Mouse (Mus musculus): ENCODE results near the gene Igsf21. TPM values are rescaled to one million over a fixed set of nuclear protein-coding genes. Genes with fewer than 3 reads are reported as not detected.

Gene Igsf21
- polyA plus RNA-seq, 1 experiment from 2014 or later: not detected

DNA sequence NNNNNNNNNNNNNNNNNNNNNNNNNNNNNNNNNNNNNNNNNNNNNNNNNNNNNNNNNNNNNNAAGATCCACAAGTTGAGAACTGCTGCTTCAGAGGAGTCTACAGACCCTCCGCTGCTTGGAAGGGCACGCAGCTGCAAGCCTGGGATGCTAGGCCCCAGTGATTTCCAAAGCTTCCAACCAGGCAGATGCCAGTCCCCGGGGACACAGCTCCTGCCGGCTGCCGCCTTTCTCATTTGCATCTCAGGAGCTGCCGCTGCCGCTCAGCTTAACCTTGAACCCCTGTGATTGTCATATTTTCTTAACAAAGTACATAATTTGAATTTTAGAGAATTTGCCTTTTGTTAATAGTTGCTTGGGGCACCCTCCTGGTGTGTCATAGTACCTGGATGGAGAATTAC lies 259.7 kb downstream of the Igsf21 start:
- H3K4me2 ChIP-seq (ENCODE audit: low read depth, low read length): no peak overlapping the region
- no peaks in the 10 kb centered on the region for H3K4me1 ChIP-seq (ENCODE audit: control insufficient read depth, low read depth, low read length)
- 42% methylated on average over 7 of the region's 7 CpGs for WGBS (ENCODE audit: insufficient replicate concordance)
- no peaks in the 10 kb centered on the region for H3K9me3 ChIP-seq (replicated peaks; ENCODE audit: control insufficient read depth, low read length)
- no peak overlapping the region for H3K9ac ChIP-seq (ENCODE audit: low read depth, low read length)
- no peak overlapping the region for H3K27ac ChIP-seq (ENCODE audit: low read length)
- no peaks in the 10 kb centered on the region for H3K27me3 ChIP-seq (ENCODE audit: control insufficient read depth, insufficient read depth, low read depth, low read length)
- H3K4me3 ChIP-seq (ENCODE audit: low read depth, low read length): no peak overlapping the region
- no peak for ATAC-seq (ENCODE audit: low read depth)
- no peaks in the 10 kb centered on the region for H3K36me3 ChIP-seq (ENCODE audit: control insufficient read depth, insufficient read depth)

DNA sequence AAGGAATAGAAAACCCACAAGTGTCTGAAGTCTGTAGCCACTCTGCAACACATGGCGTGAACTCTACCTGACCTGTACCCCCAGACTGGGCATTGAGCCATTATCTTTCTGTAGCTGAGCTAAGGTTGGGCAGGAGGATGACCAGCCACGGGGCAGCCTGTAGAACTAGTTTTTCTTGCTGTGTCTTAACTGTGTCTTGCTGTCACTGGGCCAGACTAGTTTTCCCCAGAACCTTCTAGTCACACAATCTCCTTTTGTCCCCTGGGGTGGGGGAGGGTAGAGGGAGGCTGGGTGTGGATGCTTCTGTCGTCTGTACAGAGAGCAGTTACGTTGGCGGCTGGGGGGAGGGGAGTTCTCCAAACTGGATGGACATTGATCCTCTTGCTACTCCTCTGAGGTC lies 267.9 kb downstream of the Igsf21 start:
- H3K9me3 ChIP-seq (replicated peaks; ENCODE audit: control insufficient read depth, low read length): no peaks in the 10 kb centered on the region
- no peaks in the 10 kb centered on the region; the same call in 1 of the 2 replicates for H3K4me1 ChIP-seq (ENCODE audit: control insufficient read depth, low read depth, low read length)
- no peak overlapping the region for H3K27ac ChIP-seq (ENCODE audit: low read length)
- H3K4me2 ChIP-seq (ENCODE audit: low read depth, low read length): no peak overlapping the region
- 41% methylated on average over 5 of the region's 5 CpGs for WGBS (ENCODE audit: insufficient replicate concordance)
- no peaks in the 10 kb centered on the region for H3K27me3 ChIP-seq (ENCODE audit: control insufficient read depth, insufficient read depth, low read depth, low read length)
- ATAC-seq (ENCODE audit: low read depth): 0 out of 2 replicates have a peak, but pooled peaks have one; percentile 13
- no peak overlapping the region for H3K4me3 ChIP-seq (ENCODE audit: low read depth, low read length)
- H3K9ac ChIP-seq (ENCODE audit: low read depth, low read length): no peak overlapping the region
- H3K36me3 ChIP-seq (ENCODE audit: control insufficient read depth, insufficient read depth): no peaks in the 10 kb centered on the region

DNA sequence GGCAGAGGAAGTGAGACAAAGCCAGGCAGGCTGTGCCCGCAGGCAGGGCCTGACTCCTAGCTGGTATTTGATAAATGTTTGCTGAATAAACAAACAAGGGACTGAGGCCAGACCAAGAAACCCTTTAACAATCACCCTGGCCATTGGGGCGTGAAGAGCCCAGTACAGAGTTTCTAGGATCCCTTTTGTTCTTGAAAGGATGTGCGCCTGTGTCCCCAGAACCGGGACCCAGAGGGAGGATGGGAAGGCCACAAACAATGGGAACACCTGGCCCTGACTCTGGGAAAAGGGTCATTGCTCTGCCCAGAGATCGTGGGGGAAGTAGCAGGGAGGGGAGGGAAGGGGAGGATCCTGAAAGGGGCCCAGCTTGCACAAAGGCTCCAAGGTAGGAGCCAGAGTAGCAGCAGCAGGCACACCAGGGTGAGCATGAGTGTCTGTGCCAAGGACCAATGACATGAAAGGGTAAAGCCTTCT lies 269.2 kb downstream of the Igsf21 start:
- H3K4me2 ChIP-seq (ENCODE audit: low read depth, low read length): no peak overlapping the region
- no peak for ATAC-seq (ENCODE audit: low read depth)
- H3K9ac ChIP-seq (ENCODE audit: low read depth, low read length): no peak overlapping the region
- no peaks in the 10 kb centered on the region for H3K36me3 ChIP-seq (ENCODE audit: control insufficient read depth, insufficient read depth)
- H3K27ac ChIP-seq (ENCODE audit: low read length): no peak overlapping the region
- no peak overlapping the region for H3K4me3 ChIP-seq (ENCODE audit: low read depth, low read length)
- 14% methylated on average over 5 of the region's 5 CpGs for WGBS (ENCODE audit: insufficient replicate concordance)
- no peaks in the 10 kb centered on the region for H3K27me3 ChIP-seq (ENCODE audit: control insufficient read depth, insufficient read depth, low read depth, low read length)
- no peaks in the 10 kb centered on the region; the same call in 1 of the 2 replicates for H3K4me1 ChIP-seq (ENCODE audit: control insufficient read depth, low read depth, low read length)
- H3K9me3 ChIP-seq (replicated peaks; ENCODE audit: control insufficient read depth, low read length): no peaks in the 10 kb centered on the region
